Mouse (Mus musculus): ENCODE measurements around the gene Hgd. TPM values are rescaled to one million over a fixed set of nuclear protein-coding genes. Genes with fewer than 3 reads are reported as not detected.

Gene Hgd
- polyA plus RNA-seq, 1 experiment, result 4.1 TPM

DNA sequence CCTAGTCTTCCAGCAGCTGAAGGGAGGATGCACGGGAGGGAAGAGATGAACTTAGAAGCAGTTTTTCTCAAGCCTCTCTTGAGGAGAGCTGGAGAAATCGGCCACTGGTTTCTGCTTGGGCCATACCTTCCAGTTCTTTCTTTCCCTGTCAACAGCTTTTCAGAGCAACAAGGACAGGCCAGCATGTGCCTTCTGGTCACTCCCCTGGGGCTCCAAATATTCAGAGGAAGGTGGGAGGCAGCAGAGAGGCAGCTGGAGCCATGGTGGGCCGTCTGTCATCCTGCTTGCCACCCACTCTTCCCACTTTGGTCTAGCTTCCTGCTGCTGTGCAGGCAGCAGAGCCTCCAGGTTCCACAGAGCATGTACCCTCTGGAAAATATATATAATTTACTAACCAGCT, 37.7 kb downstream of the Hgd start:
- Histone ChIP-seq H3K4me1 (ENCODE audit: control insufficient read depth, insufficient read depth, low read length) (no peaks in the 10 kb centered on the region), H3K27ac (ENCODE audit: control insufficient read depth, insufficient read depth, low read depth, low read length, poor library complexity) (no peak overlapping the region), H3K4me3 (replicated peaks; ENCODE audit: control insufficient read depth, low read depth, low read length) (no peak overlapping the region)
- WGBS, result 55% methylated on average over 3 of the region's 3 CpGs
- TF ChIP-seq CTCF (IDR thresholded peaks at IDR 0.05; ENCODE audit: control insufficient read depth, insufficient read depth, low read length) (no peak), POLR2A (IDR thresholded peaks at IDR 0.05; ENCODE audit: borderline replicate concordance, control insufficient read depth, low read depth, low read length) (no peak)

DNA sequence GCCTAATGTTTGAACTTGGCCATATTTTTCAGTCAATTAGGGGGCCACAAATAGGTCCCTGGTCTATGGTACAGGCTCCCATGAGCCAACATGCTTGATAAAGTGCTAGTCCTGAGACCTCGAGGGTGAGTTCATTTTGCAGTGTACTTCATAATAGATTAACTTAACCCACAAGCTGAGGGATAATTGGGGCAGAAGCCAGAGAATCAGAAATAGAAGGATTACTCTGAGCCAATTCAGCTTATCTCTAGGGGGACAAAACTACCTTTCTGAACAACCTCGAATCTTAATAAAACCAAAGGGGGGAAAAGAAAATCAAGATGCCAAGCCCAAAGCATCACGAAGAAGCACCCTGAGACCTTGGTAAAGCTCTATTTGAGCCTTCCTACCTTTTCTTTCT, 42.5 kb downstream of the Hgd start:
- H3K4me3 ChIP-seq (replicated peaks; ENCODE audit: control insufficient read depth, low read depth, low read length), result no peak overlapping the region
- TF ChIP-seq POLR2A (IDR thresholded peaks at IDR 0.05; ENCODE audit: borderline replicate concordance, control insufficient read depth, low read depth, low read length), result no peak
- TF ChIP-seq CTCF (IDR thresholded peaks at IDR 0.05; ENCODE audit: control insufficient read depth, insufficient read depth, low read length), result no peak
- H3K27ac ChIP-seq (ENCODE audit: control insufficient read depth, insufficient read depth, low read depth, low read length, poor library complexity), result no peak overlapping the region
- WGBS, result 76% methylated on average over 3 of the region's 3 CpGs
- H3K4me1 ChIP-seq (ENCODE audit: control insufficient read depth, insufficient read depth, low read length), result no peaks in the 10 kb centered on the region

DNA sequence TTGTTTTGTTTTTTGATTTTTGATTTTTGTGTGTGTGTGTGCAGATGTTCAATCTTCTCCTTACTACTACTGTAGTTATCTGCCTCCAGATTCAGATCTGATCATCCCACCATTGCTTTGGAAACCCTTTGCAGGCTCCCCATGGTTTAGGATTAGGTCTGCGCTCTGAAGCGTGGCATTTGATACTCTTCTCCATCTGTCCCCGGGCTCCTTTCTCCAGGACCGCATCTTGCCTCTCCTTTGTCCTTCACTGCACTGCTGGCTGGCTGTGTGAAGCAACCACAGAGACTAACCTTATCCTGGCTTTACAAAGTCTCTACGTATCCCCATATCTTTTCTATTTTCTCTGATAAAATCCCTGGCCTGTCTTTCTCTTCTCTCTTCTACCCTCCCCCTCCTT, 43.0 kb downstream of the Hgd start:
- no peak for TF ChIP-seq POLR2A (IDR thresholded peaks at IDR 0.05; ENCODE audit: borderline replicate concordance, control insufficient read depth, low read depth, low read length)
- no peak for TF ChIP-seq CTCF (IDR thresholded peaks at IDR 0.05; ENCODE audit: control insufficient read depth, insufficient read depth, low read length)
- Histone ChIP-seq H3K4me1 (ENCODE audit: control insufficient read depth, insufficient read depth, low read length) (no peaks in the 10 kb centered on the region), H3K27ac (ENCODE audit: control insufficient read depth, insufficient read depth, low read depth, low read length, poor library complexity) (no peak overlapping the region), H3K4me3 (replicated peaks; ENCODE audit: control insufficient read depth, low read depth, low read length) (no peak overlapping the region)
- WGBS, result 85% methylated on average over 5 of the region's 5 CpGs

DNA sequence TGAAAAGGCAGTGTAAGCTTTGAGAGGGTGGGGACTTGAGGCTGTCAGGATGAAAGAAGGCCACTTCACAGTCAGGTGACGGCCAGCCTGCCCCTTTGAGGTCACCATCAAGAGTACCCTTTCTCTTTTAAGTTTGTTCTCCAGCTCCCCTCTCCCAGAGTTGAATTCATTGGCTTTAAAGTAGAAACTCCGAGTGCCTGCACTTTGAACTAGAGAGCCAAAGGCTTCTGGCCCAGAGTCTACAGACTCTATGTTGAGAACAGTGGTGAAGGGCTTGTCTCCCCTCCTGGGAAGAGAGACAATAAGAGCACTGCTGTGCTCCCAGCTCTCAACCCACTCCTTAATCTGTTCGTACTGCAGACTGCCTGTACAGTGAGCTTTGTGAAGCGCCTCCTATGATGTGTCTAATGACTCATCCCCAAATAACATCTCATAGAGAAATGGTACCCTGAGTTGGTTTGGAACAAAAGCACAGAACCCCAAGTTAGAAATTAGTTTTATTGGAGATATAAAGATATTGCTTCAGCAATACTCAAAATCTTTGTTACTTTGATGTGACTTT, 46.5 kb downstream of the Hgd start:
- Histone ChIP-seq H3K4me1 (ENCODE audit: control insufficient read depth, insufficient read depth, low read length) (no peaks in the 10 kb centered on the region), H3K27ac (ENCODE audit: control insufficient read depth, insufficient read depth, low read depth, low read length, poor library complexity) (no peak overlapping the region), H3K4me3 (replicated peaks; ENCODE audit: control insufficient read depth, low read depth, low read length) (no peak overlapping the region)
- TF ChIP-seq POLR2A (IDR thresholded peaks at IDR 0.05; ENCODE audit: borderline replicate concordance, control insufficient read depth, low read depth, low read length) (no peak), CTCF (IDR thresholded peaks at IDR 0.05; ENCODE audit: control insufficient read depth, insufficient read depth, low read length) (no peak)
- WGBS, result 78% methylated on average over 4 of the region's 4 CpGs

DNA sequence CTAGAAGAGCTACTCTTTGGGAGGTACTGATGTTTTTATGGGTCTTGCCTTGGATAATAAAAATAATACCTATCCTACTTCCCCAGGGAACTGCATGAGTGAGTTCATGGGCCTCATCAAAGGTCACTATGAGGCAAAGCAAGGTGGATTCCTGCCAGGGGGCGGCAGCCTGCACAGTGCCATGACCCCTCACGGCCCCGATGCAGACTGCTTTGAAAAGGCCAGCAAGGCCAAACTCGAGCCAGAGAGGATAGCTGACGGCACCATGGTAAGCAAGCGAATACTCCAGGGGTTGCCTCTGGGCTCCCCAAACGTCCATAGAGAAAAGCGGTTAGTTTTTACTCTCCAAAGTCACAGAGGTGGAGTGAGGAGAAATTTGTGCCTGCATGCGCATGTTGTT, 48.4 kb downstream of the Hgd start:
- H3K4me3 ChIP-seq (replicated peaks; ENCODE audit: control insufficient read depth, low read depth, low read length), result no peak overlapping the region
- no peaks in the 10 kb centered on the region for H3K4me1 ChIP-seq (ENCODE audit: control insufficient read depth, insufficient read depth, low read length)
- no peak for TF ChIP-seq CTCF (IDR thresholded peaks at IDR 0.05; ENCODE audit: control insufficient read depth, insufficient read depth, low read length)
- TF ChIP-seq POLR2A (IDR thresholded peaks at IDR 0.05; ENCODE audit: borderline replicate concordance, control insufficient read depth, low read depth, low read length), result no peak
- 83% methylated on average over 9 of the region's 9 CpGs for WGBS
- no peak overlapping the region for H3K27ac ChIP-seq (ENCODE audit: control insufficient read depth, insufficient read depth, low read depth, low read length, poor library complexity)

- Histone ChIP-seq H3K4me3 (replicated peaks; ENCODE audit: control insufficient read depth, low read depth, low read length) (no peak overlapping the region), H3K4me1 (ENCODE audit: control insufficient read depth, insufficient read depth, low read length) (no peaks in the 10 kb centered on the region), H3K27ac (ENCODE audit: control insufficient read depth, insufficient read depth, low read depth, low read length, poor library complexity) (no peak overlapping the region)
- WGBS, result 83% methylated on average over 7 of the region's 7 CpGs
- no peak for TF ChIP-seq CTCF (IDR thresholded peaks at IDR 0.05; ENCODE audit: control insufficient read depth, insufficient read depth, low read length)
Measured at GRCm38 (mm10) chr16:37629011-37629410, 49.1 kb downstream of the Hgd start.

DNA sequence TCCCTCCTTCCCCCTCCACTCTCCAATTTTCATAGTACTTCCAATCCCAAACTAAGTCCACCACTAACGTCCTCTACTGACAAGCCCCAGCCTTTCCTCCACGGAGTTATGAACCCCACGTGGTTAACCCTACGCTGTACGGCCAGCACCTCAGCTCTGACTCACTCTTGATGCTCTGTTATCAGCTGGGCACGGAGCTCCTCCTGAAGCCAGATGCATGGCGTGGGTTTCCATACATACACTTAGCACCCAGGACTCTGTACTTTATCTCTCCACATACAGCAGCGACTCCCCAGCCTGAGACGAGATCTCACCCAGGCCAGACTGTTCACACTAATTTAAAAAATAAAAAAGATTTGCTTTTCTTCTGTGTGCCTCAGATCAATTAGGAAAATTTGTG, 54.6 kb downstream of the Hgd start:
- Histone ChIP-seq H3K27ac (ENCODE audit: control insufficient read depth, insufficient read depth, low read depth, low read length, poor library complexity) (no peak overlapping the region), H3K4me1 (ENCODE audit: control insufficient read depth, insufficient read depth, low read length) (no peaks in the 10 kb centered on the region; the same call in 1 of the 2 replicates), H3K4me3 (replicated peaks; ENCODE audit: control insufficient read depth, low read depth, low read length) (no peak overlapping the region)
- 70% methylated on average over 9 of the region's 9 CpGs for WGBS
- TF ChIP-seq CTCF (IDR thresholded peaks at IDR 0.05; ENCODE audit: control insufficient read depth, insufficient read depth, low read length) (no peak), POLR2A (IDR thresholded peaks at IDR 0.05; ENCODE audit: borderline replicate concordance, control insufficient read depth, low read depth, low read length) (no peak)

DNA sequence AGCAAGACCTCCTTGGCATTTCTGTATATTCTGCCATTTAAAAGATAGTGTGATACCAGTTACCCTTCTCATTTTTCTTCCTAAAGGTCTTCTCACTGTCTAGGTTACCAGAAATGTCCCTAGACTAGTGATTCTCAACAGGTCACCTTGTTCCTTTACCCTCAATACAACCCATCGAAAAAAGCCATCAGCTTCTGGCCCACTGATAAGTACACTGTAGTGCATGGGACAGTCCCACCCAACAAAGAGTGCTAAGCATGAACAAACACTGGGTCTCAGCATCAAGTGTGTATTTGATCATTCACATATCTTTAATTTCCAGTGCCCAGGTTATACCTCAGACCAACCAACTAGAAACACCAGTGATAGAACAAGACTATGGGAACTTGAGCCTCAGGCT, 55.1 kb downstream of the Hgd start:
- TF ChIP-seq POLR2A (IDR thresholded peaks at IDR 0.05; ENCODE audit: borderline replicate concordance, control insufficient read depth, low read depth, low read length), result no peak
- no peak for TF ChIP-seq CTCF (IDR thresholded peaks at IDR 0.05; ENCODE audit: control insufficient read depth, insufficient read depth, low read length)
- Histone ChIP-seq H3K27ac (ENCODE audit: control insufficient read depth, insufficient read depth, low read depth, low read length, poor library complexity) (no peak overlapping the region), H3K4me1 (ENCODE audit: control insufficient read depth, insufficient read depth, low read length) (no peaks in the 10 kb centered on the region; the same call in 1 of the 2 replicates), H3K4me3 (replicated peaks; ENCODE audit: control insufficient read depth, low read depth, low read length) (no peak overlapping the region)
- 68% methylated on average over 1 of the region's 1 CpGs for WGBS

DNA sequence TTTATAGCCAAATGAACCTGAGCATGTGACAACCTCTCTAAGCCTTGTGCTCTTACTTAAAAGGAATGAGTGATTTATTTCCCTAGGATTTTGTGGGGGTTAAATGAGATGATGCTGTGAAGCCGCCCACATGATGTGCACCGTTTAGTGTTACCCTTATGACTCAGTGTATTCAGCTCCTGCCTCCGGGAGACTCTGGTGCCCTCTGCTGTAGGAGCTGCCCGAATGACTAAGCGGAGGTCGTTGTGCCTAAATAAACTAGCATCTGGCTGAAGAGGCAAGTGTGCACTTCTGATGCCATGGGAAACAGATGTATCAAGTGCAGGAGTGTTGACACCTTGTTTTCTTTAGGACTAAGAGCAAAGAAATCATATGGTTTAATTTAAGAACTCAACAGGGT, 56.2 kb downstream of the Hgd start:
- TF ChIP-seq POLR2A (IDR thresholded peaks at IDR 0.05; ENCODE audit: borderline replicate concordance, control insufficient read depth, low read depth, low read length) (no peak), CTCF (IDR thresholded peaks at IDR 0.05; ENCODE audit: control insufficient read depth, insufficient read depth, low read length) (no peak)
- 56% methylated on average over 6 of the region's 6 CpGs for WGBS
- H3K4me3 ChIP-seq (replicated peaks; ENCODE audit: control insufficient read depth, low read depth, low read length), result no peak overlapping the region

More for the DNA sequence above, 56.2 kb downstream of the Hgd start:
- no peaks in the 10 kb centered on the region; the same call in 1 of the 2 replicates for H3K4me1 ChIP-seq (ENCODE audit: control insufficient read depth, insufficient read depth, low read length)
- H3K27ac ChIP-seq (ENCODE audit: control insufficient read depth, insufficient read depth, low read depth, low read length, poor library complexity), result no peak overlapping the region

All from bone marrow, adult 2 months (tissue).